Mouse (Mus musculus) right cerebral cortex, postnatal 14 days (tissue): ENCODE data around the gene Wdr46.
"Not testable (repeated sequence)": the region's sequence is repeated elsewhere in the genome, so short reads cannot be mapped to it uniquely, and the experiment has no call there.

Source experiments
- DNase-seq: peaks from one replicate; pipeline ENCODE4 v3.0.0; 2022

Wdr46 gene

GRCm38 (mm10) chr17:33940206-33940805 lies at the start of gene Wdr46, which contains the start of gene Pfdn6:
Gene Wdr46, plus strand, starts transcription at chr17:33940660.
Gene Pfdn6, minus strand, starts transcription at chr17:33940343.
- peak; percentile 83 for DNase-seq

DNA sequence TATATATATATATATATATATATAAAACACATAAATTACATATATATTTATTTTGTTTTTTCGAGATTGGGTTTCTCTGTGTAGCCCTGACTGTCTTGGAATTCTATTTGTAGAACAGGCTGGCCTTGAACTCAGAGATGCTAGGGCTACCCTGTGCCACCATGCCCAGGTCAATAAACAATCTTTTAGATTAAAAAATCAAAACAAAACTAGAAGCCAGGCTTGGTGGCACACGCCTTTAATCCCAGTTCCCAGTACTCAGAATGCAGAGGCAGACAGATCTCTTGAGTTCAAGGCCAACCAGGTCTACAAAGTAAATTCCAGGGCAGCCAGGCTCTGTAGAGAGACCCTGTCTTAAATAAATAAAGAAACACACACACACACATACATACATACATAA lies 49.1 kb upstream of the Wdr46 start:
- no peak for DNase-seq

- DNase-seq = not testable (repeated sequence)
Measured at GRCm38 (mm10) chr17:33891892-33892291, 48.6 kb upstream of the Wdr46 start.

DNA sequence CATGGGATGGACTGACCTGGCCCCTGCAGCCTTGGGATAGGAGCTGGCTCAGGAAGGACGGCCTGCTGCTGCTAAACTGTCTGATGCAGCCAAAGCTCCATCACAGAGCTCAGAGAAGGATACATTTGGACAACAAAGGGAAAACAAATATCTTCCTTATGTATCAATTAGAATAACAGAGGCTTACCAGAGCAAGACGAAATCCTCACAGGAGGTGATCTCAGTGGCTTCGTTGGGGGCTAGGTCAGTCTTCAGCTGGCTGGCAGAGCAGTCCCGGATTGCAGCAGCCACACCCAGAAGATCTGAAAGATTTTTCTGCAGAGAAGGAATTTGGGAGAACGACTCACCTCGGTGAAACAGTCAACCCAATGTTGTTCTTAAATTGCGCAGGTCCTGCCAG lies 48.0 kb upstream of the Wdr46 start:
- DNase-seq = no peak

DNA sequence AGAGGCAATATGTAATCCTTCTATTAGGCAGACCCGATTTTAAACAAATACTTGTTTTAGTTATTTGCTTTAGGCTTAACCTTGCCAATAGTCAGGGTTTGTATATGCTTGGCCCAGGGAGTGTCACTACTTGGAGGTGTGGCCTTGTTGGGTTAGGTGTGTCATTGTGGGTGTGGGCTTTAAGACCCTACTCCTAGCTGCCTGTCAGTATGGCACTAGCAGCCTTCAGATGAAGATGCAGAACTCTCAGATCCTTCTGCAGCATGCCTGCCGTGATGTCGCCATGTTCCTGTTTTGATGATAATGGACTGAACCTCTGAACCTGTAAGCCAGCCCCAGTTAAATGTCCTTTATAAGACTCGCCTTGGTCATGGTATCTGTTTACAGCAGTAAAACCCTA lies 47.4 kb upstream of the Wdr46 start:
- DNase-seq = not testable (repeated sequence)

- no peak for DNase-seq
Measured at GRCm38 (mm10) chr17:33897114-33897794, 43.2 kb upstream of the Wdr46 start.

DNA sequence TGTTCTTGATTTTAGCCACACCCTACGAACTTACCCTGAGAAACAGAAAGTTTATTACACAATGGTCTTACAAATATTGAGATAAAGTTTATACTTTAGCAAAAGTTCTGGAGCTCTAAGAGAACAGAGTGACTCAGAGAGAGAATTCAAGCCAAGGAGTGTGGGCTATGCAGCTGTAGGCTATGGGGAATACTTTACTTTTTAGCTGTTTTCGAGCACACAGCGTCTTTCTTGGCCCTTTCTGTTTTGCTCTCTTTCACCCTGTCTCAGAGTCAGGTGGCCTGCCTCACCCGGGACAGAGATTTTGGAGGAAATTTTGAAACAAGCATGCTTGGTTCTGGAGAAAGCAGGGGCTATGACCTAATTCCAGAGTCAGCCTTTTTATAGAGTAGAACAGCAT lies 42.3 kb upstream of the Wdr46 start:
- not testable (repeated sequence) for DNase-seq

DNA sequence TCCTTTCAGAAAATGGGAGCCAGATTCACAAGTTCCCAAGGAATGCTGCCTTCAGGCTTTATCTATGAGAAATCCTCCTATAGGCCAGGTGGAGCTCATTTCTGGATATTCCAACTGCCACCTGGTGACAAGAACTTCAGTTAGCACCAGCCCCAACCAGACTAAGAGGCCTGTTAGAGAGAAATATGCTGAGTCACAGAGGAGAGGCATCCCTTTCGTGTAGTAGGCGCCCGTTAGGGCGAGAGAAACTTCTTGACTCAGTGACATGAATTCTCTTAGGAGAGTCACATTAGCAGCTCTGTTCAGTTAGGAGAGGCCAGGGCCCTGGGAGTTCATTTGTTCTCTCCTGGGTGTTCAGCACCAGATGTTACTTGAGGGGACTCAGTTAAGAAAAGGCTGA lies 40.8 kb upstream of the Wdr46 start:
- DNase-seq = no peak

GRCm38 (mm10) chr17:33900281-33900988 lies 40.0 kb upstream of the Wdr46 start:
- DNase-seq = no peak

GRCm38 (mm10) chr17:33900989-33901314 lies 39.5 kb upstream of the Wdr46 start:
- DNase-seq = no peak

DNA sequence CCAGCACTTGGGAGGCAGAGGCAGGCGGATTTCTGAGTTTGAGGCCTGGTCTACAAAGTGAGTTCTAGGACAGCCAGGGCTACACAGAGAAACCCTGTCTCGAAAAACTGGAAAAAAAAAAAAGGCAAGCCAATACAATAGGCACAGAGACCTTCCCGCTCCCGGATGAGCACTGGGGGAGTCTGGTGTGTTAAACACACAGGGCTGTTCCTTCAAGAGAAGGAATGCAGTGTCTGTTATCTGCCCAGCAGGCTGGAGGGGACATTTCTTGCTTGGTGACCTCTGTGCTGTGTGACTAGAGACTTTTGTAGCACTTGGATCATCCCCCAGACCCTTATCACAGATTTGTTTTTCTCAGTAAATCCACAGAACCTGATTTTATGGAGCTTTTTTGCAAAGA lies 38.8 kb upstream of the Wdr46 start:
- DNase-seq = no peak

DNA sequence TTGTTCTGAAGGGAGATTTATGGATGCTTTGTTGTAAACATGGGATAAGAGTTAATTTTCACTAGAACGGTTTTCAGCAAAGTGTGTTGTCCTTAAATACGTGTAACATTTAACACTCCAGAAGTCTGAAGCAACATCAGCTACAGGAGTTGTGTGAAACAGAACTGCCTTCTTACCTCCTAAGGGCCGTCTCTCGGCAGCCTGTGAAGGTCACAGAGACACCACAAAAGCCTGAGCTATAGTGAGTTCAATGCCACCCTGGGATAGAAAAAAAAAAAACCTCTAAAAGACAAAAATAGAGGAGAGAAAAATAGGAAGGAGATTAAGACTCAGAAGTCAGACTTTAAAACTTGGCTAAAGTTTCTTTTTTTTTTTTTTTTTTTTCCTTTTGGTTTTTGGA lies 38.4 kb upstream of the Wdr46 start:
- DNase-seq = no peak

DNA sequence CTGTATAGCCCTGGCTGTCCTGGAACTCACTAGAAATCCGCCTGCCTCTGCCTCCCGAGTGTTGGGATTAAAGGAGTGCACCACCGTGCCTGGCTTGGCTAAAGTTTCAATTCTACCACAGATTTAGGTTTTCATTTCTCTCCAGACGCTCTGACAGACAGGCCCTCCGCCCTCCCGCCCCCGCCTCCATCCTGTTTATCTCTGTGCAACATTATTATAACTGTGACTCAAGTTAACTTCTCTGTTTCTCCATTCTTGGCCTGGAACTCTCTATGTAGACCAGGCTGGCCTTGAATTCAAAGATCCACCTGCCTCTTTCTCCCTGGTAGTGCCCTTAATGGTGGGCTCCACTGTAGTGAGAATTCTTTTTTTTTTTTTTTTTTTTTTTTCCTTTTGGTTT lies 38.0 kb upstream of the Wdr46 start:
- no peak for DNase-seq

DNA sequence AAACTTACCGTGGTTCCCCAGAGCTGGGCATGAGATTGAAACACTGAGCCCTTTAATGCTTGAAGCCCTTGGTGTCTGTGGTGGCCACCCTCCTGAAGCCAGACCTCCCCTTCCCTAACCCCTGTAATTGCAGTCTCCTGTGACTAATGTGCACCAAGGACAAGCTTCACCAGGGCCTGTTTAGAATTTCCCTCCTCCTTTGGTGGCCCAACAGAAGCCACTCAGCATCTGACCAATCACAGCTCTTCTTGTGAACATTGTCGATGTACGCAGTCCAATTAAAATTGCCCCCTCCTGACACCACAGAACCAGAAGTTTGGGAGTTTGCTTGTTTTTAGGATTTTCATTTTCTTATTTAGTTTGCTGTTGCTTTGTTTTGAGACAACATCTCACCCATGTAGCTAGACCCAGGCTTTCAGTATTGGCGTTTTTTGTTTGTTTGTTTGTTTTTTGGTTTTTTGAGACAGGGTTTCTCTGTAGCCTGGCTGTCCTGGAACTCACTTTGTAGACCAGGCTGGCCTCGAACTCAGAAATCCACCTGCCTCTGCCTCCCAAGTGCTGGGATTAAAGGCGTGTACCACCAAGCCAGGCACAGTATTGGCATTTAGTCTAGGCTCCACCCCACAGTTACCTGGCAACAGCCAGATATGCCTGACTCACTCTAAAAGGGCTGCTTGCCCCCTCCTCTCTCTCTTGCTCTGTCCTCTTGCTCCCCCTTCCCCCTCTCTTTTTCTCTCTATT lies 36.4 kb upstream of the Wdr46 start:
- not testable (repeated sequence) for DNase-seq

- not testable (repeated sequence) for DNase-seq
Measured at GRCm38 (mm10) chr17:33904835-33905234, 35.6 kb upstream of the Wdr46 start, which contains the start of gene Platr17. Gene Platr17, plus strand, starts transcription at chr17:33905135.

DNA sequence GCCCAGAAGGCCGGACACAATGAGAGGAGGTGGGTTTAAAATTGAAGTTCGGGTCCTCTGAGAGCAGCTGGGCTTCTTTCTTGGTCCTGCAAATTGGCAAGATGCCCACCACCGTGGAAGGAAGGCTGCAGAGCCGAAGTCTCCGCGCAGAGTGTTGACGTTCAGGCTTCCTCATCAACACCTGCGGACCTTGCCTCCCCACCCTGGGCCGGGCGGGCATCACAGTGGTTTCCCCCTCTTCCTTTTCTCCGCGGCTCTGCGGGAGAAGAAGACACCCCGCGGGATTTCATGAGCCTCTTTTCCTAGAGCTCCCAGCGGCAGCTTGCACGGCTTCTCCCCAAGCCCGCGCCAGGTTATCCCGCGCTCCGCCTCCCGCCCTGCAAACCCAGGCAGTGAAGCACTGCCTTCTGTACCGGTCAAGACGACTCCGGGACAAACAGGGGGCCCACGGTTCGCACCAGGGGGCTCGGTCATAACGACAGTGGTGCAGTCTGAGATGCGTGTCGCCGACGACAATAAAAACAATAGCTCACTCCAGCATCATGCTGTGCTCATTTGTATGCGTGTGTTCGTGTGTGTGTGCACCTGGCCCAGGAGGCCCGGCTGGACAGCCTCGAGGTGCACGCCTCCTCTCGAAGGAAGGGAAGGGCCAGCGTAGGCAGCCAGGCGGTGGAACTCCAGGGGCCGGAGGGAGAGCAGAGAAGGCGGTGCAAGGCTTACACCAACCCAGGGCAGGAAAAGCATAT lies 32.0 kb upstream of the Wdr46 start:
- peak; percentile 73 for DNase-seq

GRCm38 (mm10) chr17:33909077-33909868 lies 31.2 kb upstream of the Wdr46 start, which contains the start of gene Daxx:
Gene Daxx, plus strand, starts transcription at chr17:33909414.
- DNase-seq = peak; percentile 98

DNA sequence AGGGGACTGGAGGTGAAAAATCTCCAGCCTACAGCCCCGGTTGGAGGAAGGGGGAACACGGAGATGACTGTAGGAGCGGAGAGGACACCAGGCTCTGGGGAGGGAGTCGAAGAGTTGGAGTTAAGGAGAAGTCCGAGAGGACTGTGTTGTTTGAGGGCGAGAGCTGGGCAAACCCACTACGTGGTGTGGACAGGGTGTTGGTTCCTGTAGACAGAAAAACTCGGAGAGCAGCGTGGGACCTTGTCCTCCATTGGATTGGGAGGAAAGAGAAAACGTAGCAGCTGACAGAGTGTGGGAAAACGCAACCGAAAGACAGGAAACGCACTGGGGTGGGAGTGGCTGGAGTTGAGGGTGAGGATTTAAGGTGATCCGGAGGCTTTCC lies 30.6 kb upstream of the Wdr46 start:
- no peak for DNase-seq

DNA sequence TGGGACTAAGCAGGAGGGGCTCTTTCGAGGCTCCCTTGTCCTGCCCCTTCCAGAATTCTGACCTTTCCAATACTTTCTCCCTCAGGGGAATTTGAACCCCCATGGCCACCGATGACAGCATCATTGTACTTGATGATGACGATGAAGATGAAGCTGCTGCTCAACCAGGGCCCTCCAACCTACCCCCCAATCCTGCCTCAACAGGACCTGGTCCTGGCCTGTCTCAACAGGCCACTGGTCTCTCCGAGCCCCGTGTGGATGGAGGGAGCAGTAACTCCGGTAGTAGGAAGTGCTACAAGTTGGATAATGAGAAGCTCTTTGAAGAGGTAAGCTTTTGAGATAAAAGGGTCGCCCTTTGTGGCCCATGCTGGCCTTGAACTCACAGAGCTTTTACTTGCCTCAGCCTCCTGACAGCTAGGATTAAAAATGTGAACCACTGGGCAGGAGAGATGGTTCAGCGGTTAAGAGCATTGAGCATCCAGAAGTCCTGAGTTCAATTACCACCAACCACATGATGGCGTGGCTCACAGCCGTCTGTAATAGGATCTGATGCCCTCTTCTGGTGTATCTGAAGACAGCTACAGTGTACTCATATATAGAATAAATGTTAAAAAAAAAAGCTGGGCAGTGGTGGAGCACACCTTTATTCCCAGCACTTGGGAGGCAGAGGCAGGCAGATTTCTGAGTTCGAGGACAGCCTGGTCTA lies 30.0 kb upstream of the Wdr46 start:
- no peak for DNase-seq

- DNase-seq = no peak
Measured at GRCm38 (mm10) chr17:33911052-33911812, 29.2 kb upstream of the Wdr46 start.
